Mouse (Mus musculus): ENCODE results near the gene Gm21317.
"Not testable (repeated sequence)": the region's sequence is repeated elsewhere in the genome, so short reads cannot be mapped to it uniquely, and the experiment has no call there.

Gene Gm21317

GRCm38 (mm10) chrY:82224927-82225326 lies at the start of gene Gm21317:
Gene Gm21317 (plus strand): TSS chrY:82225227.
- in situ Hi-C loops (cut with MboI, MseI): not testable (repeated sequence)

All from regulatory T cell (primary cell).